8 mouse cellular contexts compared by ENCODE assay signal in the genomic region with DNA sequence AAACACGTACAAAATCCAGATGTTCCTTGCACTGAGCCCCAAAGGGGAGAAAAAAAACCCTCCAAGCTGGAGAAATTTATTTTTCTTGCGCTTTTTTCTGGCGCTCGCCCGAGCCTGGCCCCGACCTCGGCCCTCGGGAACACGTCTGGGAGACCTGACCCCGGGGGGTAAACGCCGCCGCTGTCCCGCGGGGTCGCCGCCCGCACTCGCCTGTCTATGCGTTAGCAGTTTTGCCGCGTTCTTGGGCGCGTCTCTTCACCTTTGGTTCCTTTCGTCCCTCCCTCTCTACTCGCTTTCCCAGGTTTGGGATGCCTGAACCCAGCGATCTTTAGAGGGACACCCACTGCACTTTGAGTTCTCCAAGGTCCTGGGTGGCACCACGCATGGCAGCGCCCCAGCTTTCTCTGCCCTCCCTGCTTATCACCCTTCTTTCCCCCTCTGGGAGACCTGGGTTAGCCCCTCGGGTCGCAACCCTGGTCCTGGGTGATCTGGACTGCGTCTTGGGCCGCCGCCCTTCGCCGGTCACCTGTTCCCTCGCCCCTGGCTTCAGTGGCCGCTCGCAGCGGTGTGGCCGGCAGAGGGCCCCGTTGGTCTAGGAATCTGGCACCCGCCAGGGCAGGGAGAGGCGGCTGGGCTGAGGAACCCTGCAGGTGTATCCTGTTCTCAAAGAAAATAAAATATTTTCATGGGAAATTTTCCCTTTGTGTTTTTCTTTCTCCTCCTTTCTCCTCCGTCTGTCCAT. TPM values are rescaled to one million over a fixed set of nuclear protein-coding genes. Genes with fewer than 3 reads are reported as not detected.
A peak's percentile ranks its signal among the peaks of the same experiment; 100 is the strongest.
DNase-seq lines count a peak whose midpoint lies in the region; ATAC-seq and TF ChIP-seq lines count a peak whose summit lies in the region.

No protein-coding gene starts in this region.

- WGBS in hindbrain, embryonic 16.5 days = under 1% methylated on average over 45 of the region's 45 CpGs

- POLR2A ChIA-PET in Patski (lab: Charles Lee) = interaction anchor here (1.8 kb wide), 1 partner anchor 118 kb away, joined by 5 read pairs; no protein-coding TSS in a partner anchor

- CTCF ChIA-PET in Patski (lab: Charles Lee) = interaction anchor here (1.0 kb wide), 1 partner anchor 106 kb away, joined by 3 read pairs; no protein-coding TSS in a partner anchor

- no peak for DNase-seq in Patski (ENCODE audit: low read depth, low spot score)
- DNase-seq in cerebellum, postnatal 14 days = peak; percentile 88 to 90
- DNase-seq in gastrocnemius, postnatal 10 days = peak; percentile 87
- DNase-seq in left cerebral cortex, postnatal 36 days (ENCODE audit: low spot score in 2 of 2) = peak; percentile 73 to 76
- peak; percentile 74 for DNase-seq in right cerebral cortex, postnatal 4 days

- in situ Hi-C loops in Patski (cut with MboI; ENCODE audit: low pct_unique_long_range_greater_than_20kb) = no loop called here

- H3K36me3 ChIP-seq in hindbrain, embryonic 16.5 days (ENCODE audit: control insufficient read depth, insufficient read depth, low read length) = no peaks in the 10 kb centered on the region

- peak; percentile 71 for ATAC-seq in Patski
- ATAC-seq in hindbrain, embryonic 16.5 days = peak; percentile 53; the same call in 1 of the 2 replicates
- 0 out of 2 replicates have a peak, but pooled peaks have one; percentile 30 for ATAC-seq in megakaryocyte-erythroid progenitor cell, adult 5-6 weeks (replicated peaks; ENCODE audit: low FRiP score, low TSS enrichment, poor library complexity, severe bottlenecking)
- ATAC-seq in monocyte, adult 5-6 weeks (replicated peaks; ENCODE audit: insufficient number of reproducible peaks, low FRiP score, low TSS enrichment, poor library complexity, severe bottlenecking) = no peak

- peak overlapping the region; percentile 73 for H3K4me3 ChIP-seq in hindbrain, embryonic 16.5 days (ENCODE audit: low read length)

- peak overlapping the region; percentile 46 for H3K9ac ChIP-seq in hindbrain, embryonic 16.5 days (ENCODE audit: low read depth, low read length)

- H3K27ac ChIP-seq in hindbrain, embryonic 16.5 days (ENCODE audit: low read depth, low read length) = no peak overlapping the region

- H3K4me1 ChIP-seq in hindbrain, embryonic 16.5 days (ENCODE audit: control insufficient read depth, insufficient read depth, low read depth, low read length) = peaks cover 30% of the 10 kb centered on the region

- H3K27me3 ChIP-seq in Patski = no peaks in the 10 kb centered on the region
- H3K27me3 ChIP-seq in hindbrain, embryonic 16.5 days (replicated peaks; ENCODE audit: control insufficient read depth, insufficient read depth, low read length) = peaks cover 46% of the 10 kb centered on the region

- H3K9me3 ChIP-seq in hindbrain, embryonic 16.5 days (ENCODE audit: control insufficient read depth, low read length) = no peaks in the 10 kb centered on the region

- no peak for TF ChIP-seq CTCF in Patski (IDR thresholded peaks at IDR 0.05)

- intact Hi-C loops in left cerebral cortex, postnatal 36 days (cut with DNase I) = loop anchor here (1.0 to 5.0 kb wide), 4 partner anchors 23 to 175 kb away; no protein-coding TSS in a partner anchor

- peak overlapping the region; percentile 94 for H3K4me2 ChIP-seq in hindbrain, embryonic 16.5 days (ENCODE audit: low read length)

RNA-seq across cellular contexts. Expression of a gene that starts 0.9 kb away (rescaled TPM):
- 7.5 TPM for polyA plus RNA-seq in Patski (2021)
- total RNA-seq in gastrocnemius, postnatal 10 days (2021) = 10 to 100 TPM; 11.1 to 11.8 TPM
- 3.1 and 3.5 TPM in 2 replicates for polyA plus RNA-seq in hindbrain, embryonic 16.5 days (2015; fragmentation: Nextera tagmentation; extraction: Ambion mirVana)
- total RNA-seq in left cerebral cortex, postnatal 36 days (2021) = 10 to 100 TPM; 14.6 to 24.0 TPM
- total RNA-seq in megakaryocyte-erythroid progenitor cell, adult 5-6 weeks (2014; fragmentation: Nextera tagmentation) = not detected in 2 replicates
- total RNA-seq in megakaryocyte-erythroid progenitor cell, adult 5-6 weeks (2017) = not detected in 2 replicates
- 0.10 TPM in 1 of 3 replicates, not detected in the others for total RNA-seq in monocyte, adult 5-6 weeks (2017)

RNA-seq across cellular contexts. Expression of a gene that starts 17.0 kb away (rescaled TPM):
- polyA plus RNA-seq in Patski (2021) = not detected
- not detected for total RNA-seq in gastrocnemius, postnatal 10 days (2021)
- polyA plus RNA-seq in hindbrain, embryonic 16.5 days (2015; fragmentation: Nextera tagmentation; extraction: Ambion mirVana) = 0.45 and 0.77 TPM in 2 replicates
- not detected for total RNA-seq in left cerebral cortex, postnatal 36 days (2021)
- total RNA-seq in megakaryocyte-erythroid progenitor cell, adult 5-6 weeks (2014; fragmentation: Nextera tagmentation) = not detected in 2 replicates
- total RNA-seq in megakaryocyte-erythroid progenitor cell, adult 5-6 weeks (2017) = not detected in 2 replicates
- total RNA-seq in monocyte, adult 5-6 weeks (2017) = not detected in 3 replicates

Comparison
In these comparisons a context has a peak if more than half of its experiments do, and no peak if none do; other contexts are left out.
1. RNA of a gene that starts 0.9 kb away (total RNA-seq): 14.6 to 24.0 TPM in left cerebral cortex, postnatal 36 days and 11.1 to 11.8 TPM in gastrocnemius, postnatal 10 days; not detected in megakaryocyte-erythroid progenitor cell, adult 5-6 weeks and 0.10 TPM in monocyte, adult 5-6 weeks; every median in the first group is over 10 times any median in the second.